Mouse (Mus musculus): ENCODE measurements at regions not wholly inside any gene's neighbourhood (a gene's known extent, or its start where the extent isn't known, plus 50 kb on each side); places are given as distances from the start of the nearest gene placed in this dataset.

GRCm38 (mm10) chr1:128894546-128894945 lies 302.5 kb upstream of the Cxcr4 start:
- H3K9ac ChIP-seq (replicated peaks; ENCODE audit: low read depth, low read length) = no peak overlapping the region
- no peaks in the 10 kb centered on the region for H3K9me3 ChIP-seq (replicated peaks; ENCODE audit: control insufficient read depth, low read length)
- H3K4me3 ChIP-seq (ENCODE audit: low read depth, low read length) = no peak overlapping the region
- ATAC-seq (ENCODE audit: insufficient read depth, low read depth) = no peak
- H3K4me1 ChIP-seq (ENCODE audit: control insufficient read depth, insufficient read depth) = no peaks in the 10 kb centered on the region
- no peaks in the 10 kb centered on the region for H3K36me3 ChIP-seq (replicated peaks; ENCODE audit: control insufficient read depth, insufficient read depth, low read length)
- H3K4me2 ChIP-seq (ENCODE audit: low read depth, low read length) = no peak overlapping the region
- H3K27me3 ChIP-seq (ENCODE audit: control insufficient read depth, insufficient read depth, low read length) = no peaks in the 10 kb centered on the region
- no peak for DNase-seq (ENCODE audit: low spot score)
- 61% methylated on average over 5 of the region's 5 CpGs for WGBS
- no peak for TF ChIP-seq EP300 (IDR thresholded peaks at IDR 0.05; ENCODE audit: low read depth)
- no peak for TF ChIP-seq CTCF (IDR thresholded peaks at IDR 0.05; ENCODE audit: low read depth)
- H3K27ac ChIP-seq (ENCODE audit: low read depth) = no peak overlapping the region

- H3K4me1 ChIP-seq (ENCODE audit: control insufficient read depth, insufficient read depth) = no peaks in the 10 kb centered on the region
- no peak overlapping the region for H3K4me2 ChIP-seq (ENCODE audit: low read depth, low read length)
- H3K9ac ChIP-seq (replicated peaks; ENCODE audit: low read depth, low read length) = no peak overlapping the region
- no peak for TF ChIP-seq EP300 (IDR thresholded peaks at IDR 0.05; ENCODE audit: low read depth)
- no peak for TF ChIP-seq CTCF (IDR thresholded peaks at IDR 0.05; ENCODE audit: low read depth)
- no peak for DNase-seq (ENCODE audit: low spot score)
- H3K9me3 ChIP-seq (replicated peaks; ENCODE audit: control insufficient read depth, low read length) = no peaks in the 10 kb centered on the region
- H3K27me3 ChIP-seq (ENCODE audit: control insufficient read depth, insufficient read depth, low read length) = no peaks in the 10 kb centered on the region
- no peak overlapping the region for H3K27ac ChIP-seq (ENCODE audit: low read depth)
- no peak for ATAC-seq (ENCODE audit: insufficient read depth, low read depth)
- H3K4me3 ChIP-seq (ENCODE audit: low read depth, low read length) = no peak overlapping the region
- H3K36me3 ChIP-seq (replicated peaks; ENCODE audit: control insufficient read depth, insufficient read depth, low read length) = no peaks in the 10 kb centered on the region
Observed at GRCm38 (mm10) chr1:128878291-128878690, 286.2 kb upstream of the Cxcr4 start.

- no peaks in the 10 kb centered on the region for H3K4me1 ChIP-seq (ENCODE audit: control insufficient read depth, insufficient read depth)
- no peaks in the 10 kb centered on the region for H3K27me3 ChIP-seq (ENCODE audit: control insufficient read depth, insufficient read depth, low read length)
- H3K4me3 ChIP-seq (ENCODE audit: low read depth, low read length) = no peak overlapping the region
- no peaks in the 10 kb centered on the region for H3K9me3 ChIP-seq (replicated peaks; ENCODE audit: control insufficient read depth, low read length)
- TF ChIP-seq EP300 (IDR thresholded peaks at IDR 0.05; ENCODE audit: low read depth) = no peak
- TF ChIP-seq CTCF (IDR thresholded peaks at IDR 0.05; ENCODE audit: low read depth) = peak; percentile 90
- 10% methylated on average over 8 of the region's 8 CpGs for WGBS
- DNase-seq (ENCODE audit: low spot score) = peak; percentile 65
- H3K36me3 ChIP-seq (replicated peaks; ENCODE audit: control insufficient read depth, insufficient read depth, low read length) = no peaks in the 10 kb centered on the region
- no peak overlapping the region for H3K9ac ChIP-seq (replicated peaks; ENCODE audit: low read depth, low read length)
- no peak overlapping the region for H3K27ac ChIP-seq (ENCODE audit: low read depth)
- ATAC-seq (ENCODE audit: insufficient read depth, low read depth) = no peak
- H3K4me2 ChIP-seq (ENCODE audit: low read depth, low read length) = no peak overlapping the region
Observed at GRCm38 (mm10) chr1:128875289-128875688, 283.2 kb upstream of the Cxcr4 start.

- ATAC-seq (ENCODE audit: insufficient read depth, low read depth) (no peak), DNase-seq (ENCODE audit: low spot score) (no peak)
- 79% methylated on average over 11 of the region's 11 CpGs for WGBS
- no peaks in the 10 kb centered on the region for H3K9me3 ChIP-seq (replicated peaks; ENCODE audit: control insufficient read depth, low read length)
- no peak overlapping the region for H3K9ac ChIP-seq (replicated peaks; ENCODE audit: low read depth, low read length)
- no peaks in the 10 kb centered on the region for H3K36me3 ChIP-seq (replicated peaks; ENCODE audit: control insufficient read depth, insufficient read depth, low read length)
- no peaks in the 10 kb centered on the region for H3K4me1 ChIP-seq (ENCODE audit: control insufficient read depth, insufficient read depth)
- no peak overlapping the region for H3K27ac ChIP-seq (ENCODE audit: low read depth)
- H3K4me2 ChIP-seq (ENCODE audit: low read depth, low read length) = no peak overlapping the region
- TF ChIP-seq EP300 (IDR thresholded peaks at IDR 0.05; ENCODE audit: low read depth) = no peak
- H3K27me3 ChIP-seq (ENCODE audit: control insufficient read depth, insufficient read depth, low read length) = no peaks in the 10 kb centered on the region
- no peak overlapping the region for H3K4me3 ChIP-seq (ENCODE audit: low read depth, low read length)
Observed at GRCm38 (mm10) chr1:128874190-128874589, 282.1 kb upstream of the Cxcr4 start.

- H3K9ac ChIP-seq (replicated peaks; ENCODE audit: low read depth, low read length) = no peak overlapping the region
- no peaks in the 10 kb centered on the region for H3K36me3 ChIP-seq (replicated peaks; ENCODE audit: control insufficient read depth, insufficient read depth, low read length)
- 50% methylated on average over 3 of the region's 3 CpGs for WGBS
- H3K27me3 ChIP-seq (ENCODE audit: control insufficient read depth, insufficient read depth, low read length) = no peaks in the 10 kb centered on the region
- no peak for ATAC-seq (ENCODE audit: insufficient read depth, low read depth)
- H3K27ac ChIP-seq (ENCODE audit: low read depth) = no peak overlapping the region
- no peak overlapping the region for H3K4me2 ChIP-seq (ENCODE audit: low read depth, low read length)
- H3K9me3 ChIP-seq (replicated peaks; ENCODE audit: control insufficient read depth, low read length) = no peaks in the 10 kb centered on the region
- no peaks in the 10 kb centered on the region for H3K4me1 ChIP-seq (ENCODE audit: control insufficient read depth, insufficient read depth)
- H3K4me3 ChIP-seq (ENCODE audit: low read depth, low read length) = no peak overlapping the region
- TF ChIP-seq CTCF (IDR thresholded peaks at IDR 0.05; ENCODE audit: low read depth) (no peak), EP300 (IDR thresholded peaks at IDR 0.05; ENCODE audit: low read depth) (no peak)
- no peak for DNase-seq (ENCODE audit: low spot score)
Observed at GRCm38 (mm10) chr1:128868761-128869160, 276.7 kb upstream of the Cxcr4 start.

DNA sequence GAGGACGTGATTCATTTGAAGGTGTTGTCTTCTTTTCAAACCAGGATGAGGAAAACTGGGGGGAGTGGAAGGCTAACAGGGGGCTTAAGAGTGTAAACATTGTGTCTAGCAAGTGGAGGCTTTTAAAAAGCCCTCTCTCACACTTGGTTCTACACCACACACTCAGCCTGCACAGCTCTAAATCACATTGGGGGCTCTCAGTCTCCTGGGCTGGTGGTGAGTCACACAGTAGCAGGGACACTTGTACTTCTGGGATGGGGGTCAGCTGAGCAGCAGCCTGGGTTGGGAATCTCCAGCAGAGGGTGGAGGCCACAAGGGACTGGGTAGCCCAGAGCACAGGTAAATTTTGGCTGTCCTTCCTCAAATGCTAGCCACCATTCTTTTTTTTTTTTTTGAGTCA lies 268.4 kb upstream of the Cxcr4 start:
- WGBS = 41% methylated on average over 1 of the region's 1 CpGs
- H3K27me3 ChIP-seq (ENCODE audit: control insufficient read depth, insufficient read depth, low read length) = no peaks in the 10 kb centered on the region
- H3K9me3 ChIP-seq (replicated peaks; ENCODE audit: control insufficient read depth, low read length) = no peaks in the 10 kb centered on the region
- no peak for DNase-seq (ENCODE audit: low spot score)
- no peaks in the 10 kb centered on the region for H3K36me3 ChIP-seq (replicated peaks; ENCODE audit: control insufficient read depth, insufficient read depth, low read length)
- no peak overlapping the region for H3K4me3 ChIP-seq (ENCODE audit: low read depth, low read length)
- no peak overlapping the region for H3K4me2 ChIP-seq (ENCODE audit: low read depth, low read length)
- no peak for TF ChIP-seq EP300 (IDR thresholded peaks at IDR 0.05; ENCODE audit: low read depth)
- no peak for ATAC-seq (ENCODE audit: insufficient read depth, low read depth)
- H3K27ac ChIP-seq (ENCODE audit: low read depth) = no peak overlapping the region
- H3K9ac ChIP-seq (replicated peaks; ENCODE audit: low read depth, low read length) = no peak overlapping the region
- no peaks in the 10 kb centered on the region for H3K4me1 ChIP-seq (ENCODE audit: control insufficient read depth, insufficient read depth)

Data from heart, postnatal 0 days (tissue).